Mouse (Mus musculus) retina, adult 2 months (tissue): Measurements from ENCODE around the gene Cd2bp2.

Source experiments
- DNase-seq: peaks from one replicate; pipeline ENCODE4 v3.0.0-alpha.2; 2012; ENCODE audit warnings: low read depth, low spot score

Cd2bp2 gene

DNA sequence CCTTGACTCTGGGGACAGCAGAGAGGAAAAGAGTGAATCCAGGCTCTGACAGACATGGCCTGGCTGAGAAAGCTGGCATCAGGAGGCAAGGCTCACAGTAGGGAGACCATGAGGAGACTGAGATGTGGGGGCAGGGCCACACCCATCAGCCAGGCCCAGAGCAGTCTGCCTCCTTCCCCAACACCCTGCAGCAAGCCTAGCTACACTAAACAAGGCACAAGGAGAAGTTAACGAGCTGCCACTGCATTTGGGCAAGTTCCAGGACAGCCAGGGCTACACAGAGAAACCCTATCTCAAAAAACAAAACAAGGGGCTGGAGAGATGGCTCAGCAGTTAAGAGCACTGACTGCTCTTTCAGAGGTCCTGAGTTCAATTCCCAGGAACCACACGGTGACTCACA is 53.6 kb downstream of the Cd2bp2 start:
- DNase-seq: no peak
